Mouse (Mus musculus): ENCODE measurements around the gene Rps6kl1. TPM values are rescaled to one million over a fixed set of nuclear protein-coding genes. Genes with fewer than 3 reads are reported as not detected.

The Rps6kl1 gene
- 10 to 100 TPM; 39.9 to 40.2 TPM for total RNA-seq (2021)

DNA sequence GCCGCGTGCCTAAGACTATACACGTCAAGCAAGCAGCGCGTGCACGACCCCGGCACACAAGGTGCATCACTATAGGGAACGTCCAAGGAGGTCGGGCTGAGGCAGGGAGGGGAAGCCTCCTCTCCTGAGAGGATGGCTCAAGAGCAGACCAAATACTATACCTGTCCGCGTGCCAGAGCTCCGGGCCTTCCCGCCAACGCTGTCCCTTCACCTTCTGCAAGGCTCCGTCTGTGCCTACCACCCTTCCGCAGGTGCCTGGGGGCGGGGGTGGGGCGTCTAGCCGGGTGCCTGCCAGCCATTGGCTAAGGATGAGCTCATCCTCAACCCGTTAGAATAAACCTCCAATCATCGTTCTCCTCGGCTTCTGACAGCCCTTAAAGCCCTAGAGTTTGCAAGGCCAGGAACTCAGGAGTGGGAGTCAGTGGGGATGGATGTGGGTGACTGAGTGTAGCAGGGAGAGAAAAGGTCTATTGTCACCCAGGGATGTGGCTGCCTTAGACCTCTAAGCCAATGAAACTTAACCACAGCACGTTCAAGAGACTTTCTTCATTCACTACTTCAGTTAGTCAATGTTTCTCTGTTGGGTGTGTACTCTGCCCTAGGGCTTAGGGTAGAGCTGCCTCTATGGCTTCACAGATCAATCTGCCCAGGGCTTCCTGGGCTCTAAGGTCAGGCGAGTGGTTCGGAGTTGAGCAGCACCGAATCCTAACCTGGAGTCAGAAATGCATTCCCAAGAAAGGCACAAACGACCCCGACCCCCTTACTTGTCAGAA lies at the start of gene Rps6kl1:
Gene Rps6kl1, minus strand, starts transcription at position 263 of the 773 bp plus-strand sequence.
- DNase-seq: peak; percentile 76 to 78

- no peak for DNase-seq
These were observed 48.9 kb upstream of the Rps6kl1 start for GRCm38 (mm10) chr12:85199954-85200353.

DNA sequence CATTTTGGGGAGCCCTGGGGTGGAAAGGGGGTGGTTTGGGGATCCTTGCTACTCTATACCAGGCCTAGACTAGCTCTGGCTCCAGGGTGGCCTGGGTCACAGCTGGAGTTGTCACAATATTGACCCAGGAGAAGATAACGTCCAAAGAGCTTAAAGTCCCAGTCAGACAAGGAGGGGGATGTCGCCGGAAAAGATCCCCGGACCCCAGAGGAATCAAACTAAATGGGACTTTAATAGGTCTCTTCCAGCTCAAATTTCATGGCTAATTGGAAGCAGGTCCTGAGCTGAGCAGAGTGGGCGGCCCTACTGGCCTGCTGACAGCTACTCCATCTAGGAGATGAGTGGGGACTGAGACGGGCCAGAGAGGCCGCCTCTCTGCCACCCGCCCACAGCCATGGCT lies 46.9 kb upstream of the Rps6kl1 start:
- no peak for DNase-seq

- no peak for DNase-seq
These were observed 46.3 kb upstream of the Rps6kl1 start for GRCm38 (mm10) chr12:85197371-85197770.

DNA sequence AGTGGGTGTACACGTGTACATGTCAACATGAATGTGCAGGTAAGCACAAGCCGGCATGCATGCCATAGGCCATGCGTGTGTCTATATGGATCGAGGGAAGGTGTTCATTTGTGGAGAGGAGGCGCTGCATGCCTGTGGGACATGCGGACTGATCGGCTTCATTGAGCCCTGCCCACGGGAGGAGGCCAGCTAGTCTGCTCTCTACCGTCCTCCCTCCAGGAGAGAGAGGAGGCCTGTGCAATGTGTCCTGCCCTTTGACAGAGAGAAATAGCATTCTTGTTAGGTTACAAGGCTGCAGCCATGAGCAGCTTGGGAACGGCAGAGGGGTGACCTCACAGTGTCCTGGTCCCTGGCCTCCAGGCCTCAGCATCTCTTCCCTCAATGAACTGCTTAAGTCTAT lies 45.1 kb upstream of the Rps6kl1 start:
- no peak for DNase-seq

DNA sequence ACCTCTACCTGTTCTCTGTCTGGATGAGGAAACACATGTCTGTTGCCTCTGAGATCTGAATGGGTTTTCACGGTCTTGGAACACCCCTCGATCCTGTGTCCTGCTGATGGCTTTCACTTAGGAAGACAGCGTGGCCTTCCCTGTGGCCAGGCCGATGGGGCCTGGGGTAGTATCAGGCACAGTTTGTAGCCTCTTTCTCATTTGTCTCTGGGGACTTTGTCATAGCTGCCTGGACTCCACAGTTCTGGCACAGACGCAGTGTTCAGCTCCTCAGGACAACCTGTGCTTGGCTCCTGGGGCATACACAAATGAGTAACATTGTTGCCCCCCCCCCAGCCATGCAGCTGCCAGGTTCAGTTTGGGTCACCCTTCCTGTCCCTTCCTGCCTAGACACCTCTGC lies 44.0 kb upstream of the Rps6kl1 start:
- DNase-seq: no peak

GRCm38 (mm10) chr12:85194623-85195018 lies 43.6 kb upstream of the Rps6kl1 start:
- DNase-seq: no peak

GRCm38 (mm10) chr12:85193923-85194622 lies 43.0 kb upstream of the Rps6kl1 start:
- no peak for DNase-seq

- no peak for DNase-seq
These were observed 42.1 kb upstream of the Rps6kl1 start for GRCm38 (mm10) chr12:85193146-85193545.

- no peak for DNase-seq
These were observed 41.5 kb upstream of the Rps6kl1 start for GRCm38 (mm10) chr12:85192461-85193108.

- DNase-seq: no peak
These were observed 39.2 kb upstream of the Rps6kl1 start for GRCm38 (mm10) chr12:85190290-85190689.

DNA sequence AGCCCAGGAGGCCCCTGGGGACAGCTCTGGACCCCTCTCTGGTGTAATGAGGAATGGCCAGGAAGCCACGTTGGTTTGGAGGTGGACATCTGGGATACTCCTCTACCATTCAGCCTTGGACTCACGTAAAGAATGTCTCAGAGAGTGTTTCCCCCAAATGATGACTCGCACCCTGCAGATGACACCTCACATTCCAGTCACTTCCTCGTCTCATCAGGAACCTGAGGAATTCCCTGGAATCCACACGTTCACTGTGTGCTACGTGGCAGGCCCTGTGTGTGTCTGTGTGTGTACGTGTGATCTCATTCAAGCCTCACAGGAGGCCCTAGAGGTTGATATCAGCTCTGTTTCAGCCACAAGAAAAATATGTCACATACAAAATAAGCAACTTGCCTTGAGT lies 35.3 kb upstream of the Rps6kl1 start:
- DNase-seq: no peak

DNA sequence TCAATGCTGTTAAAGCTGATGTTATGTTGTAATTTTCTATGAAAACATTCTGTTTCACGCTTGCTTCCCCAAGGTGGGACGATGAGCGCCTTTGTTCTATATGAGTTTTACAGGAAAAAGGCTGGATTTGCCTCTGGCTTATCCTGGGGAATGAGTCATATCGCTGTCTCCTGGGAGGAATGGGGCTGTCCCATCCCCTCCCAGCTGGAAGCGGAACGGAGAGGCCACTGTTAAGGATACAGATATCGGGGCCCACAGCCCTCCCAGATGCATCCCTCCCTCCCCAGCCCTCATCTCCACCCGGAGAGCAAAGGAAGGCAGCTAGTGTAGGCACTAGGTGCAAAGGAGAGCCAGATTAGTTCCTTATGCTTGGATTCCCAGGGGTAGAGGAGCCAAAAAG lies 34.7 kb upstream of the Rps6kl1 start:
- no peak for DNase-seq

DNA sequence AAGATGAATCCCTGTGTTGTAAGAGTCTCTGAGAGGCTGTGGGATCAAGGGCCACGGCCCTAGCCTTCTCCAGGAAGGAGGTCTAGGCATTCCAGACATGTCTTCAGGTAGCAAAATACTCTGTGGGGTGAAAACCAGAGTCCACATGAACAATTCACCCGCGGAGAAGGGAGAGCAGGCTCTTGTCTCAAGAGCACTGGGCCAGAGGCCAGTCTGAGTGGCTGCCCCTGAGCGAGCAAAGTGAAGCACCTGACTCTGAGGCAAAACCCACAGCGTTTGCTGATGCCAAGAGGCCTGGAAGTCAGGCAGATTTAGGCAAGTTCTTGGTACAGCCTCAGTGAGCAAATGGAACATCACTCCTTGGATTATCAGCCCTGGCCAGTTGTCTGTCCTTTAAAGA lies 33.1 kb upstream of the Rps6kl1 start:
- no peak for DNase-seq

DNA sequence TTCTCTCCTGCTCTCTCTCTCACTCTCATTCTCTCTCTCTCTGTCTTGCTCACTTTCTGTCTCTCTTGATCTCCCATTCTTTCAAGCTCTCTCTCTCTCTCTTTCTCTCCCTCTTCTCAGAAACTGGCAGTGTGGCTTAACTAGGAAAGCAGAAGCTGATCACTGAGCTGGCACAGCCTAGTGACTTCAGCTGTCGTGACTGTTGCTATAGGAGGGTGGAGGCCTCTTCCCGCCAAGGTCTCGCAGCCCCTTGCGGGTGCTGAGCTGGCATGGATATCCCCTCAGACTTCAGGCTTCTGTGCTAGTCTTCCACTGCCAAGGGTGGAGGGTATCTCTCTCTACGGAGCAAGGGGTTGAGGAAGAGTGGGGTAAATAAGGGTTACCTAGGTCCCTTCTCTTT lies 31.8 kb upstream of the Rps6kl1 start:
- no peak for DNase-seq

- DNase-seq: no peak
These were observed 31.2 kb upstream of the Rps6kl1 start for GRCm38 (mm10) chr12:85182345-85182643.

DNA sequence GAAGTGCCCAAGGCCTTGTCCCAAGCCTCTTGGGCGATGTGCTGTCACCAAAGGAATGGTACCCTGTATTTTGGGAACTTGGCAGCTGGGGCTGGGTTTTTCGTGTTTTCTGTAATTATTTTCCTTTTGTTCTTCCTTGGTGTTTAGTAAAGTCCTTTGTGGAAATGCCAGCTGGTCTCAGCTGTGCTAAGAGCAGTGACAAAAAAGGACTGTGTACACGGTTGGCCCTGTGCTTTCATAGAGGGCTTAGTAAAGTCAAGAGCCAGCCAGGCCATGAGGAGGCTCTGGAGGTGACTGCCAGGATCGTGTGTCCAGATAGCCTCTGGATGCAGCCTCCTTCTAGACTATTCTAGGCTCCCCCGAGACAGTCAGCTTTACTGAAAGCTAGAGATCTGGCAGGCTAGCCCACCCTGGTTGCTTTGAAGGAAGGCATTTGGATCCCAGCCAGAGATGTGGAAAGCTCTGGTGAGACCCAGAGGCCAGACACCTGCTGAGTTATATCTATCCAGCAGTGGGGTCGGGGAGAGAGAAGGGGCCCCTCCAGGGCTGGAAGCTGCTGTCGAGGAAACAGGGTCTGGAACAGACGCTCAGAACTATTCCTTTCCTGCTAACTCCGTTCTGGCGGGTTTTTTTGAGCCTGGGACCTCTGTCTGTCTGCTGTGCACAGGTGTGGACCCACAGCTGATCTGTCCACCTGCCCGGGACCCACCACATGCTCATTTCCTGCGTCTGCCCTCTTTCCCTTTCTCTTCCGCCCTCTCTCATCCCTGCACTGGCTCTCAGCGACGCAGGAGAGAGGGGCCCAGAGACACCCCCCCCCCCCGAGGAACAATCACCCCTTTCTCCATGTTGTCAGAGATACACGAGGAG lies 30.6 kb upstream of the Rps6kl1 start:
- DNase-seq: no peak

DNA sequence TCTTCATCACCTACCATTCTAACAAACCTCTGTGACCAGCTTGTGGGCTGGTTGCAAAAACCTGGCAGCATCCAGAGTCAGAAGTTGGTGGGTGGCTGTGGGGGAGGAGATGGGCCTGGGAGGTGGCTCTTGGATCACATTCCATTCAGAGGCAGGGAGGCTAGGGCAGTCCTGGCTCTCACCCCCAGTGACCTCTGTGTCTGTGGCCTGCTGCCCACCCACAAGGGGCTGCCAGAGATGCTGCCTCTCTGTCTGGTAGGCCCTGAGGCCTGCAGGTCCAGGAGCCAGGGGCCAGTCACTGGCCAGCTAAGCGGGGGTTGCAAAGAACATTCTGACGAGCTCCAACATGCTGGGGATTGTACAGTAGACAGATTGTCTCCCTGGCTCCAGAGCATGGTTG lies 27.2 kb upstream of the Rps6kl1 start:
- no peak for DNase-seq

DNA sequence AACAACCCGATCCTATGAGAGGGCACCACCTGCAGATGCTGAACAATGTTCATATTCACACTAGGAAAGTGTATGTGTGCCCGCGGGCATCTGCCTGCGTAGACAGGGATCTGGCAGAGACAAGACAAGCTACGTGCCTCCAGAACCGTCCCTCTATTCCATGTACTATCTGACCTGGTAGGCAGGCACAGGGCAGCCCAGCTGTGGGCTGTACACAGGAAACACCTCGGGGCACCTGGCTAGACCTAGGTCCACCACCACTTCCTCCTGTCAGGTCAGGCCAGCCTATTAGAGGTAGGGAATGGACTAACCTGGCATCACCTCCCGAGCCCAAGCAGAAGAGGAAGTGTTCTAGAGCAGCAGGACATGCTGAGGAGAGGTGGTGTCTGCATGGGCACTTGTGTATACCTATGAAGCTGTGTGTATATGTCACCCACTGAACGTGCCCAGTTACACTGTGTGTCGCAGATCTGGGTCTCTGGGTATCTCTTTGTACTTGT lies 26.7 kb upstream of the Rps6kl1 start, which contains the start of gene Pgf:
Gene Pgf, minus strand, starts transcription at position 51 of the 500 bp plus-strand sequence.
- no peak for DNase-seq

DNA sequence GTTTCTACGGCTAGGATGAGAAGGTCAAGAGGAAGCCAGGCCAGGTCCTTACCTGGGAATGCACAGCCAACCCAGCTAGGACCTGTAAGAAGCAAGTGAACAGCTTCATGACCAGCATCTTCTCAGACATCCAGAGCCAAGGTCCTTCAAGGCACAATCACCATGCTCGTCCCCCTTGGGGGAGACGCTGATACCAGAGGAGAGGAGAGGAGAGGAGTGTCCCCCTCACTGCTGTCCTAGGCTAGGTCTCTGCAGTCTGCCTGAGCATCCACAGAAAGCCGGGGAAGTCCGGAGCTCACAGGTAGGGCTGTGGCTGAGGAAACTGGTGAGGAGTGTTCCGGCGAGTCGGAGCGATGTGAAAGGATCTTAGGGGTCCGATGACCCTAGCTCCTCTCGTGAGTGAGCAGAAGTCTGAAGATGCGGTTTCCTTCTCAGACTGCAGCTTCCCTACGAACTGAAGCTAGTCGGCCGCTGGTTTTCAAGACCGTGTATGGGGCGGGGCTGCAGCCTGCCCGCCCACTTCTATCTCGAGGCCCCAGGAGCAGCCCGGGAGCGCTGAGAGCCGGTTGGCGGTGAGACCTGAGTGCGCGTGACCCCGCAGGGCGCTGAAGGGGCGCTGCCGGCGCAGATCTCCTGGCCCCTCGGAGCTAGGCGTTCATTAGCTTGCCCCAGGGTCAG lies 25.9 kb upstream of the Rps6kl1 start:
- no peak for DNase-seq

DNA sequence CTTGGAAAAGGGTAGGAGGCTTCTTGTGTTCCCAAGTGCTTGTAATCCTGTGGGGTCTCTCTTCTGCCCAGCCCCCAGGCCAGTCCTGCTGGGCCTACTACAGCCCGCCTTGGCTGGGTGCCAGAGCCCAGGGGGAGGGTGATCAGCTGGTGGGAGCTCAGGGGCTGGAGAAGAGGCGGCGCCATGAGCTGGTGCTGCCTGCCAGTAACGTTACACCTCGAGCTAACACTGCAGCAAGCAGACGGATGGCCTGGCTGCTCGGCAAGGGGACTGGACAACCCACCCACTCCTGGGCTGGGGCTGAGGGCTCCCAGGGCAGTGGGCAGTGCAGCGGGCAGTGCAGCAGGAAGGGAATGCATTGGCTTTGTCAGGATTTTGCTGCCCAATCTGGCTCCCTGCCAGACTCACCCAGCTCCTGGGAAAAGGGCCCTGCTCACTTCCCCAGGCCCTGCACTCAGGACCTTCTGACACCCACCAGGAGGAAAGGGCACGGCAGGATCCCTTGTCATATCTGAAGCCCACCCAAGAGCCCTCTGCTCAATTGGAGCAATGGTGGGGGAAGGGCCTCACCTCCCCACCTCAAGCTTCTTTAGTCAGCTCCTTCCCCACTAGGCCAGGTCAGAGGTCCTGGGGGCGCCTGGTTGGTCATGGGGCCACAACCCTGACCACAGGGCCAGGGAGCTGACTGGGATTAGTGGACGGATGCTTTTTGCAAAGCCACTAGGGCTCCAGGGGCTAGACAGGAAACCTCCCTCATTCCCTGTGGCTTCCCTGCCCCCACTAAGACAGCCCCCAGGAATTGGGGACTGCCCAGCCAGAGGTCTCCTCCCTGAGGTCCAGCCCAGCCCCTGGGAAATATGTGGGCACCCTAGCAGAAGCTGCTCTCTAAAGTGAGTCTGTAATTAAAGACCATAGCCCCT lies 25.1 kb upstream of the Rps6kl1 start:
- no peak for DNase-seq

Data from layer of hippocampus, postnatal 36 days (tissue).